Mouse (Mus musculus): ENCODE data around the gene Gsk3b. TPM values are rescaled to one million over a fixed set of nuclear protein-coding genes. Genes with fewer than 3 reads are reported as not detected.
"Not testable (repeated sequence)": the region's sequence is repeated elsewhere in the genome, so short reads cannot be mapped to it uniquely, and the experiment has no call there.

Gene Gsk3b
- total RNA-seq (2015), result 64.2 and 73.2 TPM in 2 replicates
- total RNA-seq (2017), result 34.2 and 34.5 TPM in 2 replicates

- ATAC-seq (ENCODE audit: poor library complexity, severe bottlenecking), result peak; percentile 76
These were observed at the start of gene Gsk3b for GRCm38 (mm10) chr16:38088629-38089446. Gene Gsk3b (plus strand): TSS chr16:38089001.

- ATAC-seq (ENCODE audit: poor library complexity, severe bottlenecking), result no peak
These were observed 46.6 kb upstream of the Gsk3b start for GRCm38 (mm10) chr16:38042160-38042559.

DNA sequence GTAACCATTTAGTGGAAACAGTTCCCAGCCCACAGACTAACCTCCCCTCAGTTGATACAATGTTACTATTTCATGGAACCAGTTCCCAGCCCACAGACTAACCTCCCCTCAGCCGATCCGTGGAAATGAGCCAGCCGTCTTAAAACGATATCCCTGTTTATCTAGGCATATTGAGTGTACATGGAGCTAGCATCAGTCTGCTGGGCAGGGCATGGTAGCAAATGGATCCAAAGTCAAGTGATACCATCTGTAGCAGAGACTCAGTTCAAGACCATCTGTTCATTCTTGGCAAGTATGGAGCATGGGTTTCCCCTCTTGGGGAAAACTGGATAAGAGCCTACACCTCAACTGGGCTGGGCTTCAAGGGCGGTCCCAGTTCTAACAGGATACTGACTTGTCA lies 44.2 kb upstream of the Gsk3b start:
- no peak for ATAC-seq (ENCODE audit: poor library complexity, severe bottlenecking)

GRCm38 (mm10) chr16:38047781-38048558 lies 40.8 kb upstream of the Gsk3b start:
- no peak for ATAC-seq (ENCODE audit: poor library complexity, severe bottlenecking)

DNA sequence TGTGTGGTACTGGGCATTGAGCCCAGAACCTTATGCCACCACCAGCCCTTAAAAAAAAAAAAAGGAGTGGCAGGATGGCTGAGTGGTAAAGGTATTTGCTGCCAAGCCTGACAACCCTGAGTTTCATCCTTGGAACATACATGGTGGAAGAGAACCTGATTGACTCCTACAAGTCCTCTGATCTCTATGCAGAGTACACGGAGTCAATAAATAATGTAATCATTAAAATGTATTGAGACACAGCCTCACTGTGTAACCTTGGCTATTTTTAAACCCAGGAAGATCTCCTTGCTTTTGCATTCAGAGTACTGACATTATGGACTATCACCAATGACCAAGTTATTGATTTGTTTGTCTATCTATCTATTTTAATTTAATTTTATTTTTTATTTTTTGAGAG lies 30.9 kb upstream of the Gsk3b start:
- ATAC-seq (ENCODE audit: poor library complexity, severe bottlenecking), result no peak

- ATAC-seq (ENCODE audit: poor library complexity, severe bottlenecking), result no peak
These were observed 30.0 kb upstream of the Gsk3b start for GRCm38 (mm10) chr16:38058836-38059235.

DNA sequence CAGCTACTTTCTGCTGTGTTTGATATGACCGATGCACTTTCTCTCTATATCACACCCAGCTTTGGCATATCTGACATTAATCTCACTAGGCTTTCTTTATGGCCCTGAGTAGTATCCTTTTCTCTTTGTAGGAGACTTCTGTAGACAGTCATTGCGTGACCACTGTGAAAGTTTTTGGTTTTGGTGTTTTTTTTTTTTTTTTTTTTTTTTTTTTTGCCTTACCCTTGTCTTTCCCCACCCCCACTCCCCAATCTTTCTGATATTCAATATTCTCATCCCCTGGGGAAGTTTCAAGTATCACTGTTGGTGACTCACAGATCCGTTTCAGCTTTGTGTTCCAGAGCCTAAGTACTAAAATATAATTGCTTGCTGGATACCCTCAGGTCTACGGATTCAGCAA lies 29.2 kb upstream of the Gsk3b start:
- no peak for ATAC-seq (ENCODE audit: poor library complexity, severe bottlenecking)

GRCm38 (mm10) chr16:38073859-38074631 lies 14.8 kb upstream of the Gsk3b start:
- ATAC-seq (ENCODE audit: poor library complexity, severe bottlenecking), result not testable (repeated sequence)

- no peak for ATAC-seq (ENCODE audit: poor library complexity, severe bottlenecking)
These were observed 8.6 kb upstream of the Gsk3b start for GRCm38 (mm10) chr16:38080201-38080600.

- ATAC-seq (ENCODE audit: poor library complexity, severe bottlenecking), result no peak
These were observed 1.6 kb upstream of the Gsk3b start for GRCm38 (mm10) chr16:38087231-38087630.

- ATAC-seq (ENCODE audit: poor library complexity, severe bottlenecking), result no peak
These were observed 1.1 kb upstream of the Gsk3b start for GRCm38 (mm10) chr16:38087645-38088125.

GRCm38 (mm10) chr16:38088126-38088628 lies 624 bp upstream of the Gsk3b start:
- no peak; the same call in 1 of the 2 replicates for ATAC-seq (ENCODE audit: poor library complexity, severe bottlenecking)

GRCm38 (mm10) chr16:38089447-38090170 lies 808 bp downstream of the Gsk3b start:
- ATAC-seq (ENCODE audit: poor library complexity, severe bottlenecking), result peak; percentile 7

- ATAC-seq (ENCODE audit: poor library complexity, severe bottlenecking), result no peak
These were observed 1.7 kb downstream of the Gsk3b start for GRCm38 (mm10) chr16:38090341-38091005.

- ATAC-seq (ENCODE audit: poor library complexity, severe bottlenecking), result no peak
These were observed 2.2 kb downstream of the Gsk3b start for GRCm38 (mm10) chr16:38091041-38091440.

GRCm38 (mm10) chr16:38091706-38092105 lies 2.9 kb downstream of the Gsk3b start:
- ATAC-seq (ENCODE audit: poor library complexity, severe bottlenecking), result no peak

- no peak for ATAC-seq (ENCODE audit: poor library complexity, severe bottlenecking)
These were observed 3.8 kb downstream of the Gsk3b start for GRCm38 (mm10) chr16:38092598-38092997.

- no peak for ATAC-seq (ENCODE audit: poor library complexity, severe bottlenecking)
These were observed 6.5 kb downstream of the Gsk3b start for GRCm38 (mm10) chr16:38095181-38095851.

- ATAC-seq (ENCODE audit: poor library complexity, severe bottlenecking), result no peak
These were observed 8.7 kb downstream of the Gsk3b start for GRCm38 (mm10) chr16:38097521-38097920.

Measured in megakaryocyte, adult 5-6 weeks (primary cell).